Mouse (Mus musculus): Measurements from ENCODE around the gene Zswim5. TPM values are rescaled to one million over a fixed set of nuclear protein-coding genes. Genes with fewer than 3 reads are reported as not detected.

The Zswim5 gene
- total RNA-seq, 2 experiments from 2014 or later = 0.11 to 0.23 TPM

- intact Hi-C loops (cut with DNase I; ENCODE audit: low total_unique reads) = loop anchor here (5.0 to 10.0 kb wide), 3 partner anchors 123 to 285 kb away; no protein-coding TSS in a partner anchor
- no peak for DNase-seq
Measured at GRCm38 (mm10) chr4:116999513-117000154, 122.5 kb downstream of the Zswim5 start.

- intact Hi-C loops (cut with DNase I; ENCODE audit: low total_unique reads) = loop anchor here (5.0 kb wide), 1 partner anchor 120 kb away; no protein-coding TSS in a partner anchor
- DNase-seq = no peak
Measured at GRCm38 (mm10) chr4:117001957-117002356, 124.8 kb downstream of the Zswim5 start.

GRCm38 (mm10) chr4:117002543-117003521, 125.7 kb downstream of the Zswim5 start:
- DNase-seq = peak; percentile 51
- intact Hi-C loops (cut with DNase I; ENCODE audit: low total_unique reads) = loop anchor here (5.0 kb wide), 1 partner anchor 119 kb away; no protein-coding TSS in a partner anchor

- intact Hi-C loops (cut with DNase I; ENCODE audit: low total_unique reads) = loop anchor here (5.0 kb wide), 1 partner anchor 118 kb away; no protein-coding TSS in a partner anchor
- DNase-seq = no peak
Measured at GRCm38 (mm10) chr4:117004649-117005048, 127.5 kb downstream of the Zswim5 start.

- intact Hi-C loops (cut with DNase I; ENCODE audit: low total_unique reads) = no loop called here
- no peak for DNase-seq
Measured at GRCm38 (mm10) chr4:117005611-117006400, 128.6 kb downstream of the Zswim5 start.

GRCm38 (mm10) chr4:117007058-117007457, 129.9 kb downstream of the Zswim5 start:
- DNase-seq = no peak
- intact Hi-C loops (cut with DNase I; ENCODE audit: low total_unique reads) = no loop called here

- intact Hi-C loops (cut with DNase I; ENCODE audit: low total_unique reads) = no loop called here
- no peak for DNase-seq
Measured at GRCm38 (mm10) chr4:117010231-117010630, 133.1 kb downstream of the Zswim5 start.

GRCm38 (mm10) chr4:117013596-117013995, 136.4 kb downstream of the Zswim5 start:
- no peak for DNase-seq
- intact Hi-C loops (cut with DNase I; ENCODE audit: low total_unique reads) = no loop called here

GRCm38 (mm10) chr4:117014901-117015415, 137.8 kb downstream of the Zswim5 start:
- DNase-seq = no peak
- intact Hi-C loops (cut with DNase I; ENCODE audit: low total_unique reads) = no loop called here

- intact Hi-C loops (cut with DNase I; ENCODE audit: low total_unique reads) = no loop called here
- no peak for DNase-seq
Measured at GRCm38 (mm10) chr4:117017738-117018137, 140.6 kb downstream of the Zswim5 start.

- DNase-seq = no peak
- intact Hi-C loops (cut with DNase I; ENCODE audit: low total_unique reads) = no loop called here
Measured at GRCm38 (mm10) chr4:117018327-117018726, 141.2 kb downstream of the Zswim5 start.

GRCm38 (mm10) chr4:117019206-117020134, 142.3 kb downstream of the Zswim5 start, which contains the start of gene Eif2b3:
Gene Eif2b3 (plus strand): TSS chr4:117019402.
- intact Hi-C loops (cut with DNase I; ENCODE audit: low total_unique reads) = no loop called here
- DNase-seq = peak; percentile 91

- no peak for DNase-seq
- intact Hi-C loops (cut with DNase I; ENCODE audit: low total_unique reads) = no loop called here
Measured at GRCm38 (mm10) chr4:117023469-117023868, 146.3 kb downstream of the Zswim5 start.

GRCm38 (mm10) chr4:117031105-117031504, 153.9 kb downstream of the Zswim5 start:
- intact Hi-C loops (cut with DNase I; ENCODE audit: low total_unique reads) = no loop called here
- DNase-seq = no peak

Data from gastrocnemius, postnatal 14 days (tissue).